Mouse (Mus musculus): ENCODE data around the gene Ica1.

DNA sequence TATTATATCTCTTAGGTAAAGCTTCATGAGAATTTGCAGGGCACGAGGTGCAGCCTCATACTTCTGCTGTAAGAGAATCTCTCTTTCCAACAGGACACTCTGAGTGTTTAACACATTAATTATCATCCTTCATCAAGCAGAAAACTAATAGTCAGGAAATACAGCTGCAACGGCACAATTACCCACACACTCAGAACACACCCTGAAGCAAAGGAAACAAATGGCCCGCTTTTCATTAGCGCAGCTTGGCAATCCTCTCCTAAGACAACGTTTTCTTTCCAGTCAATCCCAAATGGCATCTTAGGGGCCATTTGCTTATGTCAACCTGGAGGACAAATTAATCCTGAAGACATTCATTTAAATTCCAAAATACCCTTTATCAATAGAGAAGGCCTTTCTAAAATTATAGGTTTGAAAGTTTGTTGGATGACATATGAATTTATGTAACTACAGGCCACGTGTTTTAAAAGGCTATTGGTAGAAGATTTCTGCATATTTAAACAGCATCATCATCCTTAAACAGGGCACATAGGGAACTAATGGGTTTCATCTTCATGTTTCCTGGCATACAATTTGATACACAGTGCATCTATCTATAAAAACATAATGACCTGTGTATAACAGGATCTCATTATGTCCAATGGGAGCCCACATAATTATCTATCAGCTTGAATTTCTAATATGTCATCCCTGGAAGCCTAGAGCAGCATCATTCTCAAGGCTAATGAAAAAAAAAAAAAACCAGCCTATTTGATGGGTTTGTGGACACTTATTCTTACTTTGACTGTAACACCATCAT is 110.1 kb downstream of the Ica1 start:
- TF ChIP-seq CTCF (IDR thresholded peaks at IDR 0.05) (no peak), EP300 (IDR thresholded peaks at IDR 0.05) (no peak)
